Mouse (Mus musculus) adrenal gland, postnatal 36 days (tissue): ENCODE results near the gene Arhgef28. TPM values are rescaled to one million over a fixed set of nuclear protein-coding genes. Genes with fewer than 3 reads are reported as not detected.

ENCODE experiments used
- DNase-seq, 2 experiments: peaks; one replicate each; pipeline ENCODE4 v3.0.0; 2021; ENCODE audit warnings: mixed read lengths in 1 of 2
- total RNA-seq, 2 experiments: library from RNA; stranded (reverse); gene quantifications; 2 replicates each; pipeline ENCODE4 v1.2.3; 2021

Gene Arhgef28
- total RNA-seq, 2 experiments from 2014 or later = 13.7 to 19.4 TPM

- no peak for DNase-seq
These were observed 240.2 kb downstream of the Arhgef28 start for GRCm38 (mm10) chr13:97966077-97966476.

- DNase-seq = no peak
These were observed 241.3 kb downstream of the Arhgef28 start for GRCm38 (mm10) chr13:97964892-97965424.

GRCm38 (mm10) chr13:97960142-97960541 lies 246.1 kb downstream of the Arhgef28 start:
- DNase-seq = no peak

- DNase-seq = no peak
These were observed 246.8 kb downstream of the Arhgef28 start for GRCm38 (mm10) chr13:97959394-97959888.

- DNase-seq = no peak
These were observed 250.5 kb downstream of the Arhgef28 start for GRCm38 (mm10) chr13:97955759-97956158.

GRCm38 (mm10) chr13:97954956-97955496 lies 251.2 kb downstream of the Arhgef28 start:
- no peak for DNase-seq

- DNase-seq = no peak
These were observed 252.2 kb downstream of the Arhgef28 start for GRCm38 (mm10) chr13:97954051-97954450.

- DNase-seq = no peak
These were observed 252.7 kb downstream of the Arhgef28 start for GRCm38 (mm10) chr13:97953526-97953925.

GRCm38 (mm10) chr13:97948856-97949255 lies 257.4 kb downstream of the Arhgef28 start:
- no peak for DNase-seq

- DNase-seq = no peak
These were observed 258.6 kb downstream of the Arhgef28 start for GRCm38 (mm10) chr13:97947598-97947997.

- DNase-seq = no peak
These were observed 259.8 kb downstream of the Arhgef28 start for GRCm38 (mm10) chr13:97946422-97946821.

- DNase-seq = no peak
These were observed 264.1 kb downstream of the Arhgef28 start for GRCm38 (mm10) chr13:97941909-97942680.

- DNase-seq = no peak
These were observed 265.1 kb downstream of the Arhgef28 start for GRCm38 (mm10) chr13:97941099-97941498.

GRCm38 (mm10) chr13:97939433-97940160 lies 266.6 kb downstream of the Arhgef28 start:
- DNase-seq = peak in 1 of 2 experiments; percentile 12

- DNase-seq = peak; percentile 91 to 92
These were observed 267.5 kb downstream of the Arhgef28 start for GRCm38 (mm10) chr13:97938596-97939297.

GRCm38 (mm10) chr13:97937919-97938318 lies 268.3 kb downstream of the Arhgef28 start:
- DNase-seq = peak; percentile 60 to 69

GRCm38 (mm10) chr13:97928135-97928497 lies 278.1 kb downstream of the Arhgef28 start:
- peak; percentile 56 to 61 for DNase-seq

GRCm38 (mm10) chr13:97927376-97928134 lies 278.7 kb downstream of the Arhgef28 start:
- DNase-seq = peak; percentile 41 to 57

- peak; percentile 63 to 67 for DNase-seq
These were observed 279.9 kb downstream of the Arhgef28 start for GRCm38 (mm10) chr13:97926371-97926770.

GRCm38 (mm10) chr13:97923009-97923408 lies 283.2 kb downstream of the Arhgef28 start:
- DNase-seq = peak in 1 of 2 experiments; percentile 15

- DNase-seq = no peak
These were observed 286.6 kb downstream of the Arhgef28 start for GRCm38 (mm10) chr13:97919590-97919989.
